Mouse (Mus musculus) kidney, postnatal 4 days (tissue): ENCODE measurements at regions not wholly inside any gene's neighbourhood (a gene's known extent, or its start where the extent isn't known, plus 50 kb on each side); places are given as distances from the start of the nearest gene placed in this dataset.

ENCODE experiments used
- DNase-seq, 2 experiments: peaks; one replicate each; pipeline ENCODE4 v3.0.0; 2021; ENCODE audit warnings: mixed read lengths in 2 of 2

GRCm38 (mm10) chr11:45174811-45175798, 558.0 kb downstream of the Ebf1 start:
- peak; percentile 19 to 29 for DNase-seq

DNA sequence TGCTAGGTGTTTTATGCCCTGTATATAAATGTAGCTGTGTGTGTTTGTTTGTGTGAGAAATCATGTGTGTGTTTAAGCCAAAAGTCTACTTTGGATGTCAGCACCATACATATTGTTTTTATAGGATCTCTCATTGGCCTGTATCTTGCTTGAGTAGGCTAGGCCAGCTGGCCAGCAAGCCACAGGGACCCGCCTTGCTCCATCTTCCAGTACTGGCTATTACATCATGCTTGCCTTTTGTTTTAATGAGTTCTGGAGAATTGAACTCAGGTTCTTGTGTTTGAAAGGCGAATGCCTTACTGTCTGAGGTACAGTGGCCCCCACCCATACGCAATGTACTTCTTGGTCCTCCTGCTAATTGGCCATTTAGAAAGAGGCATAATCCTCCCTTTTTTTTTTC, 559.9 kb downstream of the Ebf1 start:
- DNase-seq = no peak

DNA sequence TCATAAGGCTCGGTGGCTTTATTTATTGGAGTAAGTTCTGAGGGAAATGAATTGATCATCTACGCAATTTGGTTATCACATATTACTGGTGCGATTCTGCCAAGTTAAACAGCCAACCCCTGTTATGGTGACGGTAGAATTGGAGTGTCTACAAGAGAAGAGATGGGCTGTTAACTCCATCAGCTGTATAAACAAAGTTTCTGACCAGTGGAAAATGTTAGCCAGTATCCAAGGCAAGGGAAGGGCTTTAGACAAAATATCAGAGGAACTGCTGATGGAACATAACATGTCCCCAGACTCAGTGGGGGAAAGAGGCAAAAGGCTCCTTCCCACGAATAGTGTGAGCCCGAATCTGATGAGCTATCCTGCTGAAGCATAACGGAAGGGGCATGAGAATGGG, 560.9 kb downstream of the Ebf1 start:
- no peak for DNase-seq

DNA sequence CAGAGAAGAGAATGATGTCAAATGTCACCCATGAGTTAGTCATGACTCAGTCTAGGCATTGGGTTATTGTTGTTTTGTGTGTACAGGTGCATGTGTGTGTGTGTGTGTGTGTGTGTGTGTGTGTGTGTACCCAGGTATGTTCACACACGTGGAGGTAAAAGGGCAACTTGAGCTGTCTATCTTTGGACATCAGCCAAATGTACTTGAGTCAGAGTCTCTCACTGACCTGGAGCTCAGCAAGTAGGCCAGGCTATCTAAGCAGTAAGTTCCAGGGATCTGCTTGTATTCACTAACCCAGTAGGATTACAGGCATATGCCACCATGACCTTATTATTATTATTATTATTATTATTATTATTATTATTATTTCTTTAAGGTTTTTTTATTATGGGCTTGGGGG, 561.9 kb downstream of the Ebf1 start:
- DNase-seq = no peak

GRCm38 (mm10) chr11:45190601-45191370, 573.7 kb downstream of the Ebf1 start:
- DNase-seq = no peak

- no peak for DNase-seq
Measured at GRCm38 (mm10) chr11:45191392-45192189, 574.5 kb downstream of the Ebf1 start.

DNA sequence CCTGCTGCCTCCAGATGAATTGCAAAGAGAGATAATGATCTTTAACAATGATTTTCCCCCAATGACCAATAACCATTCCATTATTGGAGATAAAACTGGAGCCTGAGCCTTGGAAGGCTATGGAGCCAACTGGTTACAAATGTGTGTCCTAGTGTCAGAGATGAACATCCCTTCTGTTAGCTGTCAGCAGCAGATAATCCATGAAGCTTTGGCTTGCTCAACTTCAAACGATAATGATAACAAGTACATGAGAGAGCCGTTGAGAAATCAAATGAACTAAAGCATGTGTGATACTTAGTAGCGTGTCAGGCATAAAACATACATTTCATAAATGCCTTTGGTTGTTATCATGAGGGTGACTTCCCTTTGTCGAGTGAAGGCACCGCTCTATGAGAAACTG, 576.2 kb downstream of the Ebf1 start:
- no peak for DNase-seq

- no peak for DNase-seq
Measured at GRCm38 (mm10) chr11:45199520-45199919, 582.4 kb downstream of the Ebf1 start.

DNA sequence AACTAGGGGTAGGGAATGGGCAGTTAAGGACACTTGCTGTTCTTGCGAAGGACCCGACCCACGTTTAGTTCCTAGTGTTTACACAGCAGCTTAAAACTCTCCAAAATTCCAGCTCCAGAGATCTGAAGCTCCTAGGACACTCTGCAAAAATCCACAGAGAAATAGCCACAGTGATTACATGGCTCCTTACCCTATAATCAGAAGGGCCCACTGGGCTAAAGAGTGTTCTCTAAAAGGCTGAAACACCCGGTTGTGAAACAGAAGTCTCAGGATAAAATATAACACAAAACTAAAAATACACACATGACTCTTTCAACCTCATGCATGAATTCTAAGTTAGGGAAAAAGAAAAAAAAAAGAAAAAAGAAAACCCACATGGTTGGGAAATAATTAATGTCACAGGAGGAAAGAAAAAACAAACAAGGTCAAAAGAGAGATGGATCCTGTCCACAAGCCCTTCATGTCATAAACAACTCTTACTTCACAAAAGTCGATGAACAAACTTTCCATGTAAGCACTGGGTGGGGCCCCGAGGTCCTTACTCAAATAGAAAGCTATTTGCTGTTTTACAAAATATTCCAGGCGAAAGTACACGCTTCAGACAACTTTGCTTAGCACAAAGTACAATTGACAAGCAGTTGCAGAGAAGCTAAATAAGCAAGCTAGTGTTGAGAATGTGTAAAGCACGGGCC, 583.7 kb downstream of the Ebf1 start:
- DNase-seq = peak in 1 of 2 experiments; percentile 34

GRCm38 (mm10) chr11:45203446-45203845, 586.3 kb downstream of the Ebf1 start:
- no peak for DNase-seq

DNA sequence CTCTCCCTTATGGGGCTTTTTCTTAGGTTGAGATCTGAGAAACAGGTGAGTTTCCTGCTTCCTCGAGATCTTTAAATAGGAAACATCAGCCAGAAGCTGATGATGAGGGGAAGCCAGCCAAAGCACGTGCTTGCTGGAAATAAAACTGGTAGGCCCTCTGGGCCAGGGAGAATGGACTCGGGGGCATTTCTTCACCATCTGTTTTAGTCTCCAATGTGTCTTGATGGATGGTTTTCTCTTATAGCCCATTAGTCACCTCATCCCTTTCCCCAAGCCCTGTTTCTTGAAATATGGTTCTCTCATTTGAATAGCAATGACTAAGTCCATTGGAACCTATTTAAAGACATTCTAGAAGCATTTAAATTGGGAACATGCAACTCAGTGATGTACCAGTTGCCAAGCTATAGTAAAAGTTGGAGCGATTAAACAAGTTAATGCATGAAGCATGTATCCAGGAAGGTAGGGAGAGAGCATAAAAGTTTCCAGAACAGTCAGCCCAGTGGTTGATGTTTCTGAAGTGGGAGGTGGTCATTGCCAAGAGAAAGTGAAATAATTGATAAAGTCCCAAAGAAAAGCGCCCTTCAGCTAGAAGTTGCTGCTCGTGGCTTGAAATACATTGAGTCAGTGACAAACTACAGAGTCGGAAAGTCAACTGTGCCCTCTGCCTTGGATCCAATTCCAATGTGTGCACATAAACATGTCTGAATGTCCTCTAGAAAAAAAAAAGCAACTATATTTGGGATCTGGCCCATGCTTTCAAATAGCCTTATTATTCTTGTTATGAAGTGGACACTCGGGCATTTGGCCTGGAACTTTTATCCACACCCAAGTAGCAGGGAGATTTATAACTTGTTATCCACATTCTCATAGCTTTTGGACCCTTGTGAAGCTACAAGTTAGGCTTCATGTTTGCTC, 589.8 kb downstream of the Ebf1 start:
- DNase-seq = no peak

DNA sequence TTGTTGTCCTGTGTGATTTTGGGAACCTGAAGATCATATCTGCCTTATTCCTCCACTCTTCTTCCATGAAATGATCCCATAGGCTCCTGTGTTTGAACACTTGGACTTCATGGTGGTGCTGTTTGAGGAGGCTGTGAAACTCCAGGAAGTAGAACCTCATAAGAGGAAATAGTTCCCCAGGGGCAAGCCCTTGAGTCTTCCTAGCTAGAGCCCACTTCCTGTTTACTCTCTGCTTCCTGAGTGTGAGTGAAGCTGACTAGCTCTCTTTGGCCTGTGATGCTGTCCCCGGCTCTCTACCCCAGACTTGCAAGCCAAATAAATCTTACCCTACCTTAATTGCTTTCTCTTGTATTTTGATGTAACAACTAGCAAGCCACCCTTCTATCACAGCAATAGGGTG, 597.0 kb downstream of the Ebf1 start:
- no peak for DNase-seq

GRCm38 (mm10) chr11:45216942-45217474, 599.9 kb downstream of the Ebf1 start:
- no peak for DNase-seq

GRCm38 (mm10) chr11:45219239-45219638, 602.1 kb downstream of the Ebf1 start:
- DNase-seq = no peak

DNA sequence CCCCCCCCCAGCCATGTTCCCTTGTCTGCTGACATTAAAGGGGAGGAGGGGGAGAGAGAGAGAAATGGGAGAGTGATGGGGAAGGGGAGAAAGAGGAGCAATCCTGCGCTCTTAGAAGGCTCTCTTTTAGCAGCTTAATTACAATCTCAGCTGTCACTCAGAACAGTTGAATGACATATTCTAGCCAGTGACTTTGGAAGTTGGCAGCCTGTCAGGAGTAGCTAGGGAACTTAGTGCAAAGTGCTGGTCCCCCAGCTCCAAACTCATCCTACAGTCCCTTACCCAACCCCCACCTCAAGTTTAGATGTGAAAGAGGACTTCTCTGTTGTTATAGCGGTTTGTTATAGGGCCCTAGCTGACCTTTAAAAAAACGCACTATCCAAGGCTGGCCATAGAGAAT, 604.9 kb downstream of the Ebf1 start:
- no peak for DNase-seq

GRCm38 (mm10) chr11:45235476-45236412, 616.1 kb upstream of the Clint1 start:
- peak in 1 of 2 experiments; percentile 22 for DNase-seq

DNA sequence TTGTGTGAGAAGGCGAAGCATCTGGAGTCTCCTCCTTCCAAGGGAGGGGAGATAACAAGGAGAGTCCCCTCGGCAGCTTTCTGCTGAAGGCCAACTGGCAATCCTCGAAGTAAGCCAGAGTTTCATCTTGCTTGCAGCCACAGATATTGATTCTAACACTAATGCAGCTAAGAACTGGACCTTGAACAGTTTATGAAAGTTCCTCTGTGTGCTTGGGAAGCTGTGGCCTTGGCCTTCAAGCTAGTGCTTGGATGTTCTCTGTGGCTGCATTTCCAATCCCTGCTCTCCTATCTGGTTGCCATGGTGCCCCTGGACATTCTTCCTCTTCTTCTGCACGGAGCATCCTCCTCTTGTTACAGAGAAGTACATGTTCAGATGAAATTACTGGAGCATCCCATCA, 614.8 kb upstream of the Clint1 start:
- DNase-seq = no peak

- DNase-seq = peak in 1 of 2 experiments; percentile 17
Measured at GRCm38 (mm10) chr11:45239044-45239443, 612.8 kb upstream of the Clint1 start.

DNA sequence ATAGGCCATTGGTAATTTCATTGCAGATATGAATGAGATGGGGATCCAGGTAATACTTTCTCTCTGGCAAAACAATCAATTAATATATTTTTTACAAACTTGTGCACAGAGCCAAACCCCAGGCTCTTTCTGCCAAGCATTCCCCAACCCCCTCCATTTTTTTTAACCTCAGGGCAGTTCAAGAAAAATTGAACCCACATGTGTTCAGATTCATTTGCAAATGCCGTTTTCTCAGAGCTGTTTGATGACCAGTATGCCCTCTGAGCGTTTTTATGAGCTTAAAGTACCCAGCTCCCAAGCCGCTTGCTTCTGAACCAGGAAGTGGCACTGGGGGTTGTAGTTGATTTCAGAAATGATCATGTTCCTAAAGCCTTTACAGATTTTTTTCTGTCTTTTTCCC, 611.4 kb upstream of the Clint1 start:
- no peak for DNase-seq

- DNase-seq = no peak
Measured at GRCm38 (mm10) chr11:45241671-45242070, 610.2 kb upstream of the Clint1 start.
